Mouse (Mus musculus) left cerebral cortex, adult 2 months (tissue): ENCODE results near the gene Fblim1. TPM values are rescaled to one million over a fixed set of nuclear protein-coding genes. Genes with fewer than 3 reads are reported as not detected.
"Not testable (repeated sequence)": the region's sequence is repeated elsewhere in the genome, so short reads cannot be mapped to it uniquely, and the experiment has no call there.

Source experiments
- DNase-seq, 2 experiments: peaks; one replicate each; pipeline ENCODE4 v3.0.0; 2021 to 2022; ENCODE audit warnings: low spot score in 2 of 2, mixed read lengths in 1 of 2; ENCODE audit errors: extremely low spot score in 1 of 2
- H3K27ac ChIP-seq: fragments of 200-600 bp; 2 replicates; pipeline ENCODE4 v1.8.1; 2022
- H3K4me3 ChIP-seq: fragments of 200-600 bp; 2 replicates; pipeline ENCODE4 v1.8.1; 2022
- CTCF ChIP-seq: fragments of 200-600 bp; IDR thresholded peaks from 2 replicates; pipeline ENCODE4 v1.8.1; 2022; ENCODE audit warnings: antibody characterized with exemption, mild to moderate bottlenecking, moderate library complexity
- intact Hi-C: fragments of 180-260 bp; cut with DNase I; formaldehyde crosslinking; loops from one replicate; pipeline ENCODE4 v1.15.1; 2025
- total RNA-seq, 2 experiments: library from RNA; stranded (reverse); gene quantifications; 2 replicates each; pipeline ENCODE4 v1.2.3; 2021

The Fblim1 gene
- total RNA-seq, 2 experiments from 2014 or later, result 0.75 to 1.1 TPM

- no peak for TF ChIP-seq CTCF
- H3K27ac ChIP-seq, result no peak overlapping the region
- H3K4me3 ChIP-seq, result no peak overlapping the region
- intact Hi-C loops, result no loop called here
- no peak for DNase-seq
Measured at GRCm38 (mm10) chr4:141570821-141571220, 35.1 kb downstream of the Fblim1 start.

GRCm38 (mm10) chr4:141570004-141570403 lies 35.9 kb downstream of the Fblim1 start:
- no peak overlapping the region; the same call in 1 of the 2 replicates for H3K27ac ChIP-seq
- no peak for DNase-seq
- TF ChIP-seq CTCF, result no peak
- no peak overlapping the region for H3K4me3 ChIP-seq
- intact Hi-C loops, result no loop called here

- Histone ChIP-seq H3K4me3 (no peak overlapping the region), H3K27ac (no peak overlapping the region)
- TF ChIP-seq CTCF, result no peak
- DNase-seq, result no peak
- intact Hi-C loops, result no loop called here
Measured at GRCm38 (mm10) chr4:141568966-141569365, 36.9 kb downstream of the Fblim1 start.

- H3K27ac ChIP-seq, DNase-seq, H3K4me3 ChIP-seq, intact Hi-C loops: not testable (repeated sequence)
Measured at GRCm38 (mm10) chr4:141567174-141567573, 38.7 kb downstream of the Fblim1 start.

GRCm38 (mm10) chr4:141566187-141566586 lies 39.7 kb downstream of the Fblim1 start:
- no peak overlapping the region for H3K4me3 ChIP-seq
- intact Hi-C loops, result no loop called here
- TF ChIP-seq CTCF, result no peak

GRCm38 (mm10) chr4:141565325-141565724 lies 40.6 kb downstream of the Fblim1 start:
- intact Hi-C loops, result no loop called here
- TF ChIP-seq CTCF, result no peak
- Histone ChIP-seq H3K4me3 (no peak overlapping the region), H3K27ac (peak overlapping the region; percentile 40)
- DNase-seq, result no peak

More at GRCm38 (mm10) chr4:141566187-141566586, 39.7 kb downstream of the Fblim1 start:
- H3K27ac ChIP-seq, result no peak overlapping the region
- no peak for DNase-seq

GRCm38 (mm10) chr4:141564660-141565059 lies 41.2 kb downstream of the Fblim1 start:
- Histone ChIP-seq H3K27ac (no peak overlapping the region), H3K4me3 (no peak overlapping the region)
- TF ChIP-seq CTCF, result no peak
- no peak for DNase-seq
- intact Hi-C loops, result no loop called here

GRCm38 (mm10) chr4:141564209-141564608 lies 41.7 kb downstream of the Fblim1 start:
- no peak for DNase-seq

GRCm38 (mm10) chr4:141562281-141562680 lies 43.6 kb downstream of the Fblim1 start:
- DNase-seq, result no peak
- no peak overlapping the region for H3K4me3 ChIP-seq
- TF ChIP-seq CTCF, result no peak
- intact Hi-C loops, result no loop called here
- H3K27ac ChIP-seq, result no peak overlapping the region

More at GRCm38 (mm10) chr4:141564209-141564608, 41.7 kb downstream of the Fblim1 start:
- H3K4me3 ChIP-seq, result no peak overlapping the region
- no peak for TF ChIP-seq CTCF
- H3K27ac ChIP-seq, result no peak overlapping the region
- intact Hi-C loops, result no loop called here

- DNase-seq, H3K4me3 ChIP-seq, H3K27ac ChIP-seq: not testable (repeated sequence)
- intact Hi-C loops, result loop anchor here (2.0 kb wide), 1 partner anchor 155 kb away; no protein-coding TSS in a partner anchor
- TF ChIP-seq CTCF, result peak; percentile 33
Measured at GRCm38 (mm10) chr4:141561331-141561919, 44.5 kb downstream of the Fblim1 start.

GRCm38 (mm10) chr4:141559898-141560263 lies 46.0 kb downstream of the Fblim1 start:
- peak overlapping the region; percentile 93 for H3K27ac ChIP-seq
- intact Hi-C loops, result loop anchor here (1.0 to 2.0 kb wide), 4 partner anchors 14 to 153 kb away; no protein-coding TSS in a partner anchor
- peak overlapping the region; percentile 45 for H3K4me3 ChIP-seq
- TF ChIP-seq CTCF, result peak; percentile 90
- DNase-seq, result peak; percentile 71 to 73

- Histone ChIP-seq H3K27ac (peak overlapping the region; percentile 93), H3K4me3 (peak overlapping the region; percentile 45)
- intact Hi-C loops, result loop anchor here (1.0 kb wide), 2 partner anchors 13 to 81 kb away; no protein-coding TSS in a partner anchor
- peak; percentile 54 to 66 for DNase-seq
- no peak for TF ChIP-seq CTCF
Measured at GRCm38 (mm10) chr4:141559131-141559897, 46.6 kb downstream of the Fblim1 start.
